Mouse (Mus musculus) erythroblast, embryonic 14.5 days (primary cell): ENCODE results near the gene Klc4. TPM values are rescaled to one million over a fixed set of nuclear protein-coding genes. Genes with fewer than 3 reads are reported as not detected.

Experiments used
- H3K27me3 ChIP-seq: 2 replicates; pipeline ENCODE4 v1.6.1; 2012; ENCODE audit warnings: inconsistent platforms; ENCODE audit not compliant: control insufficient read depth
- H3K36me3 ChIP-seq: 2 replicates; pipeline ENCODE4 v1.6.1; 2012; ENCODE audit warnings: mild to moderate bottlenecking, inconsistent platforms; ENCODE audit not compliant: control insufficient read depth
- H3K4me1 ChIP-seq: 2 replicates; pipeline ENCODE4 v1.6.1; 2012; ENCODE audit warnings: inconsistent platforms; ENCODE audit not compliant: control insufficient read depth
- H3K4me3 ChIP-seq: replicated peaks from 2 replicates; pipeline ENCODE3; 2012; ENCODE audit warnings: moderate library complexity, mild to moderate bottlenecking, inconsistent platforms
- H3K9me3 ChIP-seq: 2 replicates; pipeline ENCODE4 v1.6.1; 2012; ENCODE audit warnings: low read length, inconsistent platforms, mixed read lengths; ENCODE audit not compliant: control insufficient read depth
- GATA1 ChIP-seq: IDR thresholded peaks from 2 replicates; pipeline ENCODE4 v1.6.1; 2012; ENCODE audit warnings: low read length, inconsistent platforms, mixed read lengths
- TAL1 ChIP-seq: IDR thresholded peaks from 3 replicates; pipeline ENCODE4 v1.6.1; 2012; ENCODE audit warnings: low read length, inconsistent platforms, mixed read lengths
- polyA plus RNA-seq: library from polyadenylated mRNA; stranded (reverse); fragments of >175 nt; gene quantifications from 2 replicates; pipeline ENCODE4 v1.2.3, GENCODE M21; 2012

Gene Klc4
- polyA plus RNA-seq, 1 experiment = 2.0 TPM

DNA sequence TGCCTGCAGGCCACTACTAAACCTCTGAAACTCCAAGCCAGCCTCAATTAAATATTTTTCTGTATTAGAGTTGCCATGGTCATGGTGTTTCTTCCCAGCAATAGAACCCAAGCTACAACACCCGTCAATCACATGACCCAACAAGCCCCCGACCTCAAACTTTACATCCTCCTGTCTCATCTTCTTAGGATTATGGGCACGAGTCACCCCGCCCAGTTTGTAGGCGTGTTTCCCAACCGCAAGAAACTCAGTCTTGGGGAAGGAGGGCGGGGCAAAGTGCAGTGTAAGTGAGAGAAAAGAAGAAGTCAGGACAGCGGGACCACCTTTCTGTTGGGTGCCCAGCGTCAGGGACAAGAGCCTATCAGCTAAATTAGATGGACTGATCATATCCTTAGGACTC is 57.6 kb downstream of the Klc4 start:
- H3K9me3 ChIP-seq = no peaks in the 10 kb centered on the region
- no peaks in the 10 kb centered on the region for H3K36me3 ChIP-seq
- H3K4me3 ChIP-seq = no peak overlapping the region
- H3K27me3 ChIP-seq = no peaks in the 10 kb centered on the region
- no peak for TF ChIP-seq GATA1
- H3K4me1 ChIP-seq = no peaks in the 10 kb centered on the region; the same call in 1 of the 2 replicates

DNA sequence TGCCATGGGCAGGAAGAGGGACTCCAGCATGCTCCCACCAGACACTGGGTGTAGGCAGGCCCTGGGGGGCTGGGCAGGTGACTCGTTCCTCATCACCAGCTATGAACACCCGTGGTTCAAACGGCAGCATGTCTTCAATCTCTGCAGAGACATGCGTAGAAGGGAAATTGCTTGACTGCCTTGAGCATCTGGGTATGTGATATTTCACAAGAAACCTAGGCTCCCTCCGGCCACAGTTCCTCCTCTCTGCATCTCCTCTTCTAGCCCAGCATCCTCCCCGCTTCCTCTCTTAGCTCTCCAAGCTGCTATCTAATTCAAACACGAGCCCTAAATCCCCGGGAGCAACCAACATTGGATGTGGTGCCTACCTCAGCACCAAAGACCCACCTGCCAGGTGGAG is 59.5 kb downstream of the Klc4 start:
- H3K4me1 ChIP-seq = no peaks in the 10 kb centered on the region; the same call in 1 of the 2 replicates
- no peak overlapping the region for H3K4me3 ChIP-seq
- H3K27me3 ChIP-seq = no peaks in the 10 kb centered on the region
- TF ChIP-seq GATA1 = no peak
- no peak for TF ChIP-seq TAL1
- H3K9me3 ChIP-seq = no peaks in the 10 kb centered on the region
- no peaks in the 10 kb centered on the region; the same call in 1 of the 2 replicates for H3K36me3 ChIP-seq

Other genes starting within 250 kb of the Klc4 start
- not detected in 2 replicates for gene Crip3, start 217.1 kb downstream of the Klc4 start, polyA plus RNA-seq
- gene Slc22a7, start 207.6 kb downstream of the Klc4 start, polyA plus RNA-seq = not detected in 2 replicates
- 0.01 TPM in 2 replicates for gene Ttbk1, start 158.3 kb downstream of the Klc4 start, polyA plus RNA-seq
- 1.5 and 1.9 TPM in 2 replicates for gene Dnph1, start 149.3 kb downstream of the Klc4 start, polyA plus RNA-seq
- 0.01 and 0.09 TPM in 2 replicates for gene Cul9, start 99.6 kb downstream of the Klc4 start, polyA plus RNA-seq
- gene Srf, start 89.8 kb downstream of the Klc4 start, polyA plus RNA-seq = 5.1 and 6.1 TPM in 2 replicates
- 0.03 and 0.04 TPM in 2 replicates for gene Ptk7, start 16.5 kb downstream of the Klc4 start, polyA plus RNA-seq
- 34.1 and 35.9 TPM in 2 replicates for gene Mrpl2, start 207 bp upstream of the Klc4 start, polyA plus RNA-seq
- 1.3 and 2.3 TPM in 2 replicates for gene Cul7, start 4.3 kb upstream of the Klc4 start, polyA plus RNA-seq
- 2.0 and 2.6 TPM in 2 replicates for gene Rrp36, start 28.3 kb upstream of the Klc4 start, polyA plus RNA-seq
- 13.0 and 13.9 TPM in 2 replicates for gene Mea1, start 32.8 kb upstream of the Klc4 start, polyA plus RNA-seq
- 21.0 and 23.8 TPM in 2 replicates for gene Klhdc3, start 34.9 kb upstream of the Klc4 start, polyA plus RNA-seq
- 7.4 and 7.5 TPM in 2 replicates for gene Ppp2r5d, start 59.1 kb upstream of the Klc4 start, polyA plus RNA-seq
- gene Pex6, start 65.4 kb upstream of the Klc4 start, polyA plus RNA-seq = 1.5 and 1.7 TPM in 2 replicates
- gene Gnmt, start 83.1 kb upstream of the Klc4 start, polyA plus RNA-seq = 0.05 TPM in 1 of 2 replicates, not detected in the other
- gene Cnpy3, start 106.2 kb upstream of the Klc4 start, polyA plus RNA-seq = 3.0 and 3.2 TPM in 2 replicates
- not detected in 2 replicates for gene Ptcra, start 117.7 kb upstream of the Klc4 start, polyA plus RNA-seq
- 6.8 and 7.8 TPM in 2 replicates for gene 2310039H08Rik, start 126.6 kb upstream of the Klc4 start, polyA plus RNA-seq
- 0.31 and 0.42 TPM in 2 replicates for gene Rpl7l1, start 136.7 kb upstream of the Klc4 start, polyA plus RNA-seq
- gene Bicral, start 212.5 kb upstream of the Klc4 start, polyA plus RNA-seq = 0.30 and 0.33 TPM in 2 replicates
- gene Tbcc, start 244.7 kb upstream of the Klc4 start, polyA plus RNA-seq = 2.2 and 2.3 TPM in 2 replicates